Mouse (Mus musculus): ENCODE data around the gene B3galnt1. TPM values are rescaled to one million over a fixed set of nuclear protein-coding genes. Genes with fewer than 3 reads are reported as not detected.
"Not testable (repeated sequence)": the region's sequence is repeated elsewhere in the genome, so short reads cannot be mapped to it uniquely, and the experiment has no call there.

The B3galnt1 gene
- total and polyA plus RNA-seq, 3 experiments: 1.6 to 2.3 (median 2.0) TPM

DNA sequence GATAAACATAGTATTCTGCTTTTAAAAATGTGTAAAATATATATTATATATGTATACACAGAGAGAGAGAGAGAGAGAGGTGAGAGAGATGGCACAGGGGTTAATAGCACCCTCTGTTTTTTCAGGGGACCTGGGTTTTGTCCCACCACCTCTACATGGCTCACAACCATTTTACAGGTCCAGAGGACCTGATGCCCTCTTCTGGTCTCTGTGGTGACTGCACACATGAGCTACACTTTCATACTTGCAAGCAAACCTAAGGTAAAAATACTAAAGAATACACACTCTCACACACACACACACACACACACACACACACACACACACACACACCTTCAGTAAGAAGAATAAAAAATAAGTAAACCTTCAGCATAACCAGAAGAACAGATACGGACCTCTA is 20.0 kb downstream of the B3galnt1 start:
- no peaks in the 10 kb centered on the region for H3K27me3 ChIP-seq (ENCODE audit: control insufficient read depth, insufficient read depth, low read length)
- no peak overlapping the region for H3K4me3 ChIP-seq
- no peak overlapping the region for H3K9ac ChIP-seq (ENCODE audit: low read depth, low read length)
- TF ChIP-seq EP300 (IDR thresholded peaks at IDR 0.05; ENCODE audit: insufficient read depth, low read depth, low read length): no peak
- TF ChIP-seq CTCF (IDR thresholded peaks at IDR 0.05): peak; percentile 39
- TF ChIP-seq POLR2A (IDR thresholded peaks at IDR 0.05; ENCODE audit: insufficient read depth, low read depth, low read length): no peak
- no peaks in the 10 kb centered on the region for H3K79me2 ChIP-seq (replicated peaks; ENCODE audit: control insufficient read depth, insufficient read depth, low read length)
- no peaks in the 10 kb centered on the region for H3K4me1 ChIP-seq (ENCODE audit: control insufficient read depth, insufficient read depth, low read length)
- 97% methylated on average over 1 of the region's 1 CpGs for WGBS
- H3K27ac ChIP-seq: no peak overlapping the region
- intact Hi-C loops (cut with DNase I): no loop called here
- DNase-seq: no peak
- H3K36me3 ChIP-seq (ENCODE audit: control insufficient read depth, insufficient read depth, low read length): no peaks in the 10 kb centered on the region

DNA sequence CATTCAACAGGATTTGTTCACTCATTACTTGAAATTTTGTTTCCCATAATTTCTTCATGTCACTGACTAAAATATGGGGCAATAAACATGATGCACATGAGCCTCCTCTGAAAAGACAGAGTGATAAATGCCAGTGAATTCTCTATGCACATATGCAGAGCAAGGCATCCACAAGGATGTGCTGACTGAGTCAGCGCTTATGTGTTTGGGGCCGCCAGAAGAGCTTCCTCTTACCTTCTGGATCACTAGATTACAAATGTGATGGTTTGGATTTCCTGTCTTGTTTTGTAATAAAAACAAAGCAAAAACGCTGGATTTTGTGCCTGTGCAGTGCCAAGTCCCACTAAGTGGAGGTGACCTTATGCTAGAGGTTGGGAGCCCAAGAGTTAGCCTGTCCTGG is 22.0 kb downstream of the B3galnt1 start:
- TF ChIP-seq EP300 (IDR thresholded peaks at IDR 0.05; ENCODE audit: insufficient read depth, low read depth, low read length): no peak
- TF ChIP-seq CTCF (IDR thresholded peaks at IDR 0.05): no peak
- TF ChIP-seq POLR2A (IDR thresholded peaks at IDR 0.05; ENCODE audit: insufficient read depth, low read depth, low read length): no peak
- H3K36me3 ChIP-seq (ENCODE audit: control insufficient read depth, insufficient read depth, low read length): no peaks in the 10 kb centered on the region
- WGBS: 59% methylated on average over 3 of the region's 3 CpGs

DNA sequence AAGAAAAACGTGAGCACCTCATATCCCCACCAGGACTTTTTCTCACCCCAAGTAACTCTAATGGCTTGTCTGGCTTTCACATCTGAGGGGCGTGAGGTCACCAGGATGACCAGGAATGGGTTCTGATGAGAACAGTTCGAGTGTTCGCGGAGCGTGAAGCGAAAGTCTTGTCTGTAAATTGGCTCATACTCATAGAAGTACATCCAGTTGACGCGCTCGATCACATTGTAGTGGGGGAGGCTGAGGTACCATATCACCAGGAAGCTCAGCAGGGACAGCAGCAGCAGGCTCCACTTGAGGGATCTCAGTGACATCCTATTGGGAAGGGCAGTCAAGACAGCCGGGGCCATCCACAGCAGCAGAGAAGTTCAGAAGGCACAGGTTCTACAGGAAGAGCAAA is 23.2 kb downstream of the B3galnt1 start:
- Histone ChIP-seq H3K27me3 (ENCODE audit: control insufficient read depth, insufficient read depth, low read length) (no peaks in the 10 kb centered on the region), H3K4me3 (no peak overlapping the region), H3K9ac (ENCODE audit: low read depth, low read length) (no peak overlapping the region), H3K4me1 (ENCODE audit: control insufficient read depth, insufficient read depth, low read length) (no peaks in the 10 kb centered on the region), H3K79me2 (replicated peaks; ENCODE audit: control insufficient read depth, insufficient read depth, low read length) (no peaks in the 10 kb centered on the region), H3K36me3 (ENCODE audit: control insufficient read depth, insufficient read depth, low read length) (no peaks in the 10 kb centered on the region), H3K27ac (no peak overlapping the region)
- no peak for DNase-seq
- WGBS: 95% methylated on average over 11 of the region's 11 CpGs
- intact Hi-C loops (cut with DNase I): no loop called here
- TF ChIP-seq POLR2A (IDR thresholded peaks at IDR 0.05; ENCODE audit: insufficient read depth, low read depth, low read length) (no peak), EP300 (IDR thresholded peaks at IDR 0.05; ENCODE audit: insufficient read depth, low read depth, low read length) (no peak), CTCF (IDR thresholded peaks at IDR 0.05) (no peak)

More for the DNA sequence above, 22.0 kb downstream of the B3galnt1 start:
- no peaks in the 10 kb centered on the region for H3K79me2 ChIP-seq (replicated peaks; ENCODE audit: control insufficient read depth, insufficient read depth, low read length)
- H3K27me3 ChIP-seq (ENCODE audit: control insufficient read depth, insufficient read depth, low read length): no peaks in the 10 kb centered on the region
- H3K27ac ChIP-seq: no peak overlapping the region
- no peak overlapping the region for H3K9ac ChIP-seq (ENCODE audit: low read depth, low read length)
- no peak for DNase-seq
- intact Hi-C loops (cut with DNase I): no loop called here
- no peaks in the 10 kb centered on the region for H3K4me1 ChIP-seq (ENCODE audit: control insufficient read depth, insufficient read depth, low read length)
- H3K4me3 ChIP-seq: no peak overlapping the region

DNA sequence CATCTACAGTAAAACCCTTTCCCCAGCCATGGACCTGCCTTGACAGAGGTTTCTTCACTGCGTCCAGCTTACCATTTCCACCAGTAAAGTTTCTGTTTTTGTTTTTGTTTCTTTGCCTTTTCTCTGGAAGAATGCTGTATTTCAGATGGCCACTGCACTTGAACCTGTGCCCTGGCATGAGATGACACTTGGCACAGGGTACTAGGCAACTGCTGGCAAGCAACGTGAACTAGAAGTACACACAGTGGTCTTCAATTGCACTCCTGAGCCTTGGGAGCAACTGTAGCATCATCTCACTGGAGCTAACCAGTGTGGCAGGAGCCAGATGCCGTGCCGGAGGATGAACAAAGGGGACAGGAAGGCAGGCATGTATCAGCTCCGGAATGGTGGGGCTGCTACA is 26.2 kb downstream of the B3galnt1 start:
- TF ChIP-seq POLR2A (IDR thresholded peaks at IDR 0.05; ENCODE audit: insufficient read depth, low read depth, low read length) (no peak), EP300 (IDR thresholded peaks at IDR 0.05; ENCODE audit: insufficient read depth, low read depth, low read length) (no peak), CTCF (IDR thresholded peaks at IDR 0.05) (no peak)
- Histone ChIP-seq H3K36me3 (ENCODE audit: control insufficient read depth, insufficient read depth, low read length) (no peaks in the 10 kb centered on the region), H3K79me2 (replicated peaks; ENCODE audit: control insufficient read depth, insufficient read depth, low read length) (no peaks in the 10 kb centered on the region), H3K4me3 (no peak overlapping the region), H3K27me3 (ENCODE audit: control insufficient read depth, insufficient read depth, low read length) (no peaks in the 10 kb centered on the region), H3K4me1 (ENCODE audit: control insufficient read depth, insufficient read depth, low read length) (no peaks in the 10 kb centered on the region), H3K9ac (ENCODE audit: low read depth, low read length) (no peak overlapping the region), H3K27ac (no peak overlapping the region)
- no peak for DNase-seq
- intact Hi-C loops (cut with DNase I): no loop called here
- 79% methylated on average over 5 of the region's 5 CpGs for WGBS

DNA sequence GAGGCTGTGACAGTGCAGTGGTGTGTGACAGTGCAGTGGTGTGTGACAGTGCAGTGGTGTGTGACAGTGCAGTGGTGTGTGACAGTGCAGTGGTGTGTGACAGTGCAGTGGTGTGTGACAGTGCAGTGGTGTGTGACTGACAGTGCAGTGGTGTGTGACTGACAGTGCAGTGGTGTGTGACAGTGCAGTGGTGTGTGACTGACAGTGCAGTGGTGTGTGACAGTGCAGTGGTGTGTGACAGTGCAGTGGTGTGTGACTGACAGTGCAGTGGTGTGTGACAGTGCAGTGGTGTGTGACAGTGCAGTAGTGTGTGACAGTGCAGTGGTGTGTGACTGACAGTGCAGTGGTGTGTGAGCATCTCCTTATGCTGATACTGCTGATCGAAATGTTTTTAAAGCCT is 33.2 kb downstream of the B3galnt1 start:
- WGBS: 90% methylated on average over 1 of the region's 1 CpGs
- DNase-seq; intact Hi-C loops (cut with DNase I); H3K27me3 ChIP-seq (ENCODE audit: control insufficient read depth, insufficient read depth, low read length); H3K9ac ChIP-seq (ENCODE audit: low read depth, low read length); H3K79me2 ChIP-seq (replicated peaks; ENCODE audit: control insufficient read depth, insufficient read depth, low read length); H3K4me3 ChIP-seq; H3K27ac ChIP-seq; H3K4me1 ChIP-seq (ENCODE audit: control insufficient read depth, insufficient read depth, low read length); H3K36me3 ChIP-seq (ENCODE audit: control insufficient read depth, insufficient read depth, low read length): not testable (repeated sequence)

DNA sequence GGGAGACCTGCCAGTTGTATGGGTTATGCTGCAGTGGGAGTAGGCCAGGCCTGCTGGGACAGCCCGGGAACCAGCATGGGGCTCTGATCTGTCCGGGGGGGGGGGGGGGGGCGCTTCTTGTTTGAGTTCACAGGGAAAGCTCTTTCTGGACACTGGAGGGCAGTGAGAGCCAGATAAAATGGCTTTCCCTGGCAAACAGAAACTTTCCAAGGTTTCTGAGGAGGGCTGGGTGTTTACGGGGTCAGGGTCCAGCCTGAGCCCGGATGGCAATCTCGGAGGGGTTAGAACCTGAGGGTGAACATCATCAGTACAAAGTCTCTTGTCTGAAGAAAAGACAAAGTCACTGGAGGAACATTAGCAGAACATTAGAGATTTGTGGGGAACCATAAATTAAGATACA is 35.4 kb downstream of the B3galnt1 start:
- WGBS: 75% methylated on average over 6 of the region's 6 CpGs
- intact Hi-C loops (cut with DNase I): no loop called here

More for the DNA sequence above, 35.4 kb downstream of the B3galnt1 start:
- Histone ChIP-seq H3K27ac (no peak overlapping the region), H3K36me3 (ENCODE audit: control insufficient read depth, insufficient read depth, low read length) (no peaks in the 10 kb centered on the region), H3K79me2 (replicated peaks; ENCODE audit: control insufficient read depth, insufficient read depth, low read length) (no peaks in the 10 kb centered on the region), H3K9ac (ENCODE audit: low read depth, low read length) (no peak overlapping the region), H3K4me3 (no peak overlapping the region), H3K27me3 (ENCODE audit: control insufficient read depth, insufficient read depth, low read length) (no peaks in the 10 kb centered on the region), H3K4me1 (ENCODE audit: control insufficient read depth, insufficient read depth, low read length) (peaks cover 2% of the 10 kb centered on the region; the same call in 1 of the 2 replicates)
- DNase-seq: no peak
- TF ChIP-seq EP300 (IDR thresholded peaks at IDR 0.05; ENCODE audit: insufficient read depth, low read depth, low read length) (no peak), CTCF (IDR thresholded peaks at IDR 0.05) (no peak), POLR2A (IDR thresholded peaks at IDR 0.05; ENCODE audit: insufficient read depth, low read depth, low read length) (no peak)

Data from heart, adult 2 months (tissue).